Mouse (Mus musculus) heart, embryonic 16.5 days (tissue): ENCODE measurements around the gene Maml2. TPM values are rescaled to one million over a fixed set of nuclear protein-coding genes. Genes with fewer than 3 reads are reported as not detected.

ENCODE experiments used
- ATAC-seq: fragments of 200-750 bp; cut with Nextera tagmentation; replicated peaks from 2 replicates; pipeline ENCODE4 v1.8.0; 2017; ENCODE audit warnings: moderate number of reproducible peaks; ENCODE audit not compliant: insufficient read depth, low FRiP score; ENCODE audit errors: extremely low read depth
- H3K27ac ChIP-seq: fragments of 300-500 bp; sonication (generic); 2 replicates; pipeline ENCODE4 v1.5.1; 2014; ENCODE audit warnings: mild to moderate bottlenecking, low read length, control low read depth, moderate library complexity
- H3K27me3 ChIP-seq: fragments of 300-500 bp; sonication (generic); 2 replicates; pipeline ENCODE4 v1.6.1; 2014; ENCODE audit warnings: low read length, mixed read lengths; ENCODE audit not compliant: control insufficient read depth, insufficient read depth
- H3K36me3 ChIP-seq: fragments of 300-500 bp; sonication (generic); 2 replicates; pipeline ENCODE4 v1.6.1; 2014; ENCODE audit not compliant: control insufficient read depth, insufficient read depth
- H3K4me1 ChIP-seq: fragments of 300-500 bp; sonication (generic); 2 replicates; pipeline ENCODE4 v1.6.1; 2014; ENCODE audit warnings: low read length, mixed read lengths; ENCODE audit not compliant: control insufficient read depth, insufficient read depth
- H3K4me2 ChIP-seq: fragments of 300-500 bp; sonication (generic); 2 replicates; pipeline ENCODE4 v1.6.1; 2014; ENCODE audit warnings: low read depth, mild to moderate bottlenecking, control low read depth, low read length
- H3K4me3 ChIP-seq: fragments of 300-500 bp; sonication (generic); 2 replicates; pipeline ENCODE4 v1.5.1; 2014; ENCODE audit warnings: mild to moderate bottlenecking, control low read depth, low read length
- H3K9ac ChIP-seq: fragments of 300-500 bp; sonication (generic); 2 replicates; pipeline ENCODE4 v1.6.1; 2014; ENCODE audit warnings: low read length, control low read depth
- H3K9me3 ChIP-seq: fragments of 300-500 bp; sonication (generic); replicated peaks from 2 replicates; pipeline ENCODE4 v1.6.1; 2016; ENCODE audit warnings: low read length; ENCODE audit not compliant: control insufficient read depth
- WGBS: fragments of 180-500 bp; shearing (Covaris S2); extraction: QIAGEN DNeasy Blood & Tissue Kit; methylation state at CpG from one replicate; pipeline ENCODE4 v1.1.7; 2014; 5-methylcytosine and 5-hydroxymethylcytosine counted together
- polyA plus RNA-seq: library from polyadenylated mRNA; unstranded; fragments of >200 nt; fragmentation: Nextera tagmentation; extraction: Ambion mirVana; gene quantifications from 2 replicates; pipeline ENCODE4 v1.2.1, GENCODE M21; 2015

Gene Maml2
- polyA plus RNA-seq, 1 experiment from 2014 or later = 9.0 TPM

DNA sequence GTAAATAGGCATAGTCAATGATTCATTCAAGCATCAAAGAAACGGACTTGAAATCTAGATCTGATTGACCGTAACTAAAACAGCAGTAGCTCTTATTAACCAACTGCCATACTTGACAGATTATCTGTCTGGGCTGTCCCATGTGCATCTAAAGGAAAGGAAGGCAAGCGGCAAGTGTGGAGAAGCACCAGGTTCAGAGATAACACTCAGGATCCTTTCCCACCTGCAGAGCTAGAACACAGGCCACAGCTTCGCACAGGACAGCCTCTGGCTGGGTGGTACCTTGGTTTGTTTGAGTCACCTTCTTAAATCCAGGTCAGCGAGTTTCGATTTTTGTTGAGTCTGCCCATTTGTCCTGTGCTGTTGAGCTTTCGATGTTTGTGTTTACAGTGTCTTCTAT is 240.4 kb downstream of the Maml2 start:
- Histone ChIP-seq H3K36me3 (no peaks in the 10 kb centered on the region), H3K4me1 (peaks cover 12% of the 10 kb centered on the region), H3K9ac (no peak overlapping the region), H3K27me3 (no peaks in the 10 kb centered on the region), H3K4me3 (no peak overlapping the region), H3K4me2 (no peak overlapping the region), H3K9me3 (no peaks in the 10 kb centered on the region), H3K27ac (no peak overlapping the region)
- ATAC-seq = no peak
- WGBS = 83% methylated on average over 7 of the region's 7 CpGs

DNA sequence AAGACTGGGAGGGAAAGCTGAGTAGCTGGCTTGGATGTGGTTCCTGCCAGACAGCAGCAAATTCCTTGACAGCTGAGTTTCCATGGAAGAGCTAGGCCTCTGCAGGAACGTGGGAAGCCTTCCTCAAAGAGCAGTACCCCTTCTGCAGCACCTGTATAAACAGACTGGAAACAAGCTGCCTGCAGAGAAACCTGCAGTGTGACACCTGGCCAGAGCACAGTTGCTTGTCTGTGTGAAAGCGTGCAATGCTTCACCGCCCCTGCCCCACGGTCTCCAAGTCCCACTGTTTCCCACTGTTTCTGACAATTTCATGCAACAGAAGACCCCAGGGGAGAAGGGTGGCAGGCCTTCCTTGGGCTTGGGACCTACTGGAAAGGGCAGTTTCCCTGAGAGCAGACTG is 241.8 kb downstream of the Maml2 start:
- H3K4me3 ChIP-seq = no peak overlapping the region
- no peaks in the 10 kb centered on the region for H3K9me3 ChIP-seq
- no peak for ATAC-seq
- WGBS = 60% methylated on average over 4 of the region's 4 CpGs
- H3K27ac ChIP-seq = no peak overlapping the region
- no peak overlapping the region for H3K9ac ChIP-seq
- no peaks in the 10 kb centered on the region for H3K36me3 ChIP-seq
- no peak overlapping the region for H3K4me2 ChIP-seq
- H3K4me1 ChIP-seq = peaks cover 13% of the 10 kb centered on the region
- no peaks in the 10 kb centered on the region for H3K27me3 ChIP-seq

DNA sequence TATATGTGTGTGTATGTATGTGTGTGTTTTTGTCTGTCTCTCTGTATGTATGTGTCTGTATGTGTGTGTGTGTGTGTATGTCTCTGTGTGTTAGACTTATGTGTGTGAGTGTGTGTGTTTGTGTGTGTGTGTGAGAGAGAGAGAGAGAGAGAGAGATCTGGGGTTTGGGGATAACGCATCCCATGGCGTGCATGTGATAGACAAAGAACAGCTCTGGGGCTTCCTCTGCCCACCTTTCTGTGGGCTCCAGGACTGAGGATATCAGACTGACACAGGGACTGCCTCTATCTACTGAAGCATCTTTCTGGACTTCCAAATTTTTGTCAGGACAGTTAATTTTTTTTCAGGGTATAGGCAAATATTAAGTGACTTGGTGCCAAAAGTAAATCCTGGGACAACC is 242.5 kb downstream of the Maml2 start:
- Histone ChIP-seq H3K36me3 (no peaks in the 10 kb centered on the region), H3K4me2 (no peak overlapping the region), H3K27me3 (no peaks in the 10 kb centered on the region), H3K4me3 (no peak overlapping the region), H3K27ac (no peak overlapping the region), H3K4me1 (peaks cover 13% of the 10 kb centered on the region), H3K9ac (no peak overlapping the region), H3K9me3 (no peaks in the 10 kb centered on the region)
- 88% methylated on average over 2 of the region's 2 CpGs for WGBS
- no peak for ATAC-seq

DNA sequence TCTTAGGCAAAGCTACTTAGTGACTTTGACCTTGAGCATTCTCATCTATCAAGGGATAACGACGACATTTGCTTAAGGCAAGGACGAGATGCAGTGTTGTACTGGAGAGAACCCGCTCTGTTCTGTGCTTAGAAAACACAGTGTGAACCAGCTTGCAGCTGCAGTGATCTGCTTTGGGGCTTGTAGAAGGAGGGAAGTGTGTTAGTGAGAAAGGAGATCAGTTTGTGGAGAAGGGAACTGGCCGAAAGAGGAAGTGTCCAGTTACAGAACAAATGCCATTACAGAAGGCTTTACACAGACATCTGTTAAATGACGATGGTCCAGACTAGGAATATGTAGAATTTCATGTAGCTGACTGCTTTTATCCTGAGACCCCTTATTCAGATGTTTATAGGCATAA is 243.0 kb downstream of the Maml2 start:
- ATAC-seq = no peak
- no peak overlapping the region for H3K4me2 ChIP-seq
- peaks cover 13% of the 10 kb centered on the region for H3K4me1 ChIP-seq

GRCm38 (mm10) chr9:13543167-13543566 is 245.4 kb downstream of the Maml2 start:
- Histone ChIP-seq H3K36me3 (no peaks in the 10 kb centered on the region), H3K27ac (0 out of 2 replicates have a peak overlapping the region, but pooled peaks have one; percentile 47), H3K4me1 (peaks cover 9% of the 10 kb centered on the region; the same call in 1 of the 2 replicates), H3K4me2 (peak overlapping the region; percentile 46), H3K9me3 (no peaks in the 10 kb centered on the region), H3K9ac (0 out of 2 replicates have a peak overlapping the region, but pooled peaks have one; percentile 33), H3K4me3 (no peak overlapping the region; the same call in 1 of the 2 replicates), H3K27me3 (no peaks in the 10 kb centered on the region)
- peak; percentile 69 for ATAC-seq
- WGBS = 28% methylated on average over 8 of the region's 8 CpGs

More for the DNA sequence above, 243.0 kb downstream of the Maml2 start:
- no peak overlapping the region for H3K9ac ChIP-seq
- no peaks in the 10 kb centered on the region for H3K9me3 ChIP-seq
- no peak overlapping the region; the same call in 1 of the 2 replicates for H3K27ac ChIP-seq
- H3K36me3 ChIP-seq = no peaks in the 10 kb centered on the region
- no peaks in the 10 kb centered on the region for H3K27me3 ChIP-seq
- H3K4me3 ChIP-seq = no peak overlapping the region
- WGBS = 47% methylated on average over 6 of the region's 6 CpGs

- H3K4me2 ChIP-seq = no peak overlapping the region
- H3K27ac ChIP-seq = no peak overlapping the region
- WGBS = 54% methylated on average over 8 of the region's 8 CpGs
- H3K9ac ChIP-seq = no peak overlapping the region
- H3K36me3 ChIP-seq = no peaks in the 10 kb centered on the region
- no peaks in the 10 kb centered on the region for H3K9me3 ChIP-seq
- no peak overlapping the region for H3K4me3 ChIP-seq
- peaks cover 12% of the 10 kb centered on the region for H3K4me1 ChIP-seq
- no peaks in the 10 kb centered on the region for H3K27me3 ChIP-seq
- no peak for ATAC-seq
These were observed 246.4 kb downstream of the Maml2 start for GRCm38 (mm10) chr9:13544133-13544532.

- WGBS = 61% methylated on average over 6 of the region's 6 CpGs
These were observed 248.0 kb downstream of the Maml2 start for GRCm38 (mm10) chr9:13545726-13546125.

GRCm38 (mm10) chr9:13549911-13550310 is 252.2 kb downstream of the Maml2 start:
- no peaks in the 10 kb centered on the region for H3K36me3 ChIP-seq
- no peak overlapping the region for H3K4me3 ChIP-seq
- no peak overlapping the region for H3K4me2 ChIP-seq
- no peaks in the 10 kb centered on the region for H3K9me3 ChIP-seq
- H3K27me3 ChIP-seq = no peaks in the 10 kb centered on the region
- H3K27ac ChIP-seq = peak overlapping the region; percentile 14; the same call in 1 of the 2 replicates
- ATAC-seq = no peak
- WGBS = 61% methylated on average over 3 of the region's 3 CpGs
- peaks cover 3% of the 10 kb centered on the region for H3K4me1 ChIP-seq
- no peak overlapping the region for H3K9ac ChIP-seq

More at GRCm38 (mm10) chr9:13545726-13546125, 248.0 kb downstream of the Maml2 start:
- peaks cover 10% of the 10 kb centered on the region for H3K4me1 ChIP-seq
- no peaks in the 10 kb centered on the region for H3K27me3 ChIP-seq
- H3K9ac ChIP-seq = no peak overlapping the region
- no peaks in the 10 kb centered on the region for H3K9me3 ChIP-seq
- ATAC-seq = no peak
- no peak overlapping the region for H3K4me2 ChIP-seq
- H3K4me3 ChIP-seq = no peak overlapping the region
- no peaks in the 10 kb centered on the region for H3K36me3 ChIP-seq
- no peak overlapping the region for H3K27ac ChIP-seq

- H3K4me1 ChIP-seq = peaks cover 3% of the 10 kb centered on the region
- no peak overlapping the region for H3K27ac ChIP-seq
- no peak overlapping the region for H3K4me2 ChIP-seq
- no peaks in the 10 kb centered on the region for H3K36me3 ChIP-seq
- peak; percentile 18; the same call in 1 of the 2 replicates for ATAC-seq
- H3K9me3 ChIP-seq = no peaks in the 10 kb centered on the region
- no peaks in the 10 kb centered on the region for H3K27me3 ChIP-seq
- WGBS = 71% methylated on average over 5 of the region's 5 CpGs
- no peak overlapping the region for H3K4me3 ChIP-seq
- no peak overlapping the region for H3K9ac ChIP-seq
These were observed 254.8 kb downstream of the Maml2 start for GRCm38 (mm10) chr9:13552380-13553052.
